Mouse (Mus musculus) embryonic facial prominence, embryonic 11.5 days (tissue): ENCODE results near the gene Pafah2. TPM values are rescaled to one million over a fixed set of nuclear protein-coding genes. Genes with fewer than 3 reads are reported as not detected.
A peak's percentile ranks its signal among the peaks of the same experiment; 100 is the strongest.

ENCODE experiments used
- ATAC-seq: fragments of 200-750 bp; cut with Nextera tagmentation; replicated peaks from 2 replicates; pipeline ENCODE4 v1.8.0; 2017; ENCODE audit warnings: low read depth; ENCODE audit not compliant: insufficient number of reproducible peaks, low FRiP score, low TSS enrichment
- DNase-seq: peaks from one replicate; pipeline ENCODE4 v3.0.0-alpha.2; 2015; ENCODE audit warnings: low spot score
- H3K27ac ChIP-seq: fragments of 300-500 bp; sonication (generic); replicated peaks from 2 replicates; pipeline ENCODE4 v1.5.1; 2014; ENCODE audit warnings: mild to moderate bottlenecking, low read depth, low read length, control low read depth
- H3K27me3 ChIP-seq: fragments of 300-500 bp; sonication (generic); 2 replicates; pipeline ENCODE4 v1.6.1; 2014; ENCODE audit warnings: mild to moderate bottlenecking, low read length, moderate library complexity, mixed read lengths; ENCODE audit not compliant: control insufficient read depth, insufficient read depth
- H3K36me3 ChIP-seq: fragments of 300-500 bp; sonication (generic); replicated peaks from 2 replicates; pipeline ENCODE4 v1.6.1; 2014; ENCODE audit warnings: low read depth, mild to moderate bottlenecking, low read length, moderate library complexity, mixed read lengths; ENCODE audit not compliant: control insufficient read depth, insufficient read depth
- H3K4me1 ChIP-seq: fragments of 300-500 bp; sonication (generic); 2 replicates; pipeline ENCODE4 v1.6.1; 2014; ENCODE audit warnings: low read length, mixed read lengths; ENCODE audit not compliant: control insufficient read depth, insufficient read depth
- H3K4me2 ChIP-seq: fragments of 300-500 bp; sonication (generic); 2 replicates; pipeline ENCODE4 v1.6.1; 2014; ENCODE audit warnings: low read depth, mild to moderate bottlenecking, control low read depth, low read length, moderate library complexity
- H3K4me3 ChIP-seq: fragments of 300-500 bp; sonication (generic); 2 replicates; pipeline ENCODE4 v1.5.1; 2014; ENCODE audit warnings: low read depth, low read length, control low read depth
- H3K9ac ChIP-seq: fragments of 300-500 bp; sonication (generic); replicated peaks from 2 replicates; pipeline ENCODE4 v1.6.1; 2014; ENCODE audit warnings: mild to moderate bottlenecking, control low read depth, low read length
- H3K9me3 ChIP-seq: fragments of 300-500 bp; sonication (generic); replicated peaks from 2 replicates; pipeline ENCODE4 v1.6.1; 2016; ENCODE audit warnings: mild to moderate bottlenecking, low read length, inconsistent platforms, mixed read lengths; ENCODE audit not compliant: control insufficient read depth
- WGBS: fragments of 180-500 bp; shearing (Covaris S2); extraction: QIAGEN DNeasy Blood & Tissue Kit; methylation state at CpG from one replicate; pipeline ENCODE4 v1.1.7; 2014; 5-methylcytosine and 5-hydroxymethylcytosine counted together
- polyA plus RNA-seq: library from polyadenylated mRNA; unstranded; fragments of >200 nt; fragmentation: Nextera tagmentation; extraction: Ambion mirVana; gene quantifications from 2 replicates; pipeline ENCODE4 v1.2.1, GENCODE M21; 2014

Pafah2 gene
- 9.4 and 9.9 TPM in 2 replicates for polyA plus RNA-seq

DNA sequence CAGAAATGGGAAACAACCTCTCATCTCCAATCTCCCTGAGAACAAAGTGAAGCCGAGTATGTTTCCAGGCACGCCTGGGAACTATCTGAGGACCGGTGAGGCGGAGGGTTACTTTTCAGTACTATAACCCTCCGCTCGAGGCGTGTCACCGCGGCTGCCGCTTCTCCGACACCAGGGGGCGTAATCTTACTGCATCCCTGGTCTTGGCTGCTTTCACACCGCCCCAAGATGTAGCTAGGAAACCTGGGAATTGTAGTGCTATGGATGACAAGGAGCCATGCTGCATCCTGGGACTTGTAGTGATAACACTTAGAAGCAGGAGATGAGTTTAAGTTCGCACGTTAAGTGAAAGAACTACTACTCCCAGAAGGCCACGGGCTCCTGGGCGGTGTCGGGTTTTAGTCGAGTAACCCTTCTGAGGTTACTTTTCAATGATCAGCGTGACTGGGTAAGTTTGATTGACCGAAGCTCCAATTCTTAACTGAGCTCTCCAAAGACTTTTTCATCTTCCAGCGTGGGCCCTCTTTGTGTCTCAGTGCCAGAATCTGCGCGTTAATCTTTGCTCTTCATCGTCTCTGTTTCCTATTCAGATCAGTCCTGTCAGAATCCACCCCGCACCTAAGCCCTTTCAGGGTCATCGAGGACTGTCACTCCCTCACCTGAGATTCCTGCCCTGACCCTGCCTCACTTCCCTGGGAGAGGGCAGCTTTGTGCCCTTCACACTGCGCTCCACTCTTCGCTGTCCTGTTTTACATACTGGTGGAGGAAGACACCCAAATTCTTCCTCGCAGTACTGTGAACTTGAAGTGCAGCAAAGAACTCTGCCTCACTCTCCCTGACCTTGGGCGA is at the start of gene Pafah2:
Pafah2 (plus strand) TSS at position 344 of the 849 bp plus-strand sequence.
- peak; percentile 98 for ATAC-seq
- H3K4me3 ChIP-seq = peak within 1 kb of the TSS; percentile 49
- peak within 1 kb of the TSS; percentile 91 for H3K4me2 ChIP-seq
- H3K27me3 ChIP-seq = no peaks in the 10 kb centered on the region
- DNase-seq = peak; percentile 99
- no peaks in the 10 kb centered on the region for H3K4me1 ChIP-seq
- no peaks in the 10 kb centered on the region for H3K36me3 ChIP-seq
- WGBS = under 1% methylated on average over 31 of the region's 31 CpGs
- peak within 1 kb of the TSS; percentile 67 for H3K9ac ChIP-seq
- no peaks in the 10 kb centered on the region for H3K9me3 ChIP-seq
- no peak within 1 kb of the TSS for H3K27ac ChIP-seq

DNA sequence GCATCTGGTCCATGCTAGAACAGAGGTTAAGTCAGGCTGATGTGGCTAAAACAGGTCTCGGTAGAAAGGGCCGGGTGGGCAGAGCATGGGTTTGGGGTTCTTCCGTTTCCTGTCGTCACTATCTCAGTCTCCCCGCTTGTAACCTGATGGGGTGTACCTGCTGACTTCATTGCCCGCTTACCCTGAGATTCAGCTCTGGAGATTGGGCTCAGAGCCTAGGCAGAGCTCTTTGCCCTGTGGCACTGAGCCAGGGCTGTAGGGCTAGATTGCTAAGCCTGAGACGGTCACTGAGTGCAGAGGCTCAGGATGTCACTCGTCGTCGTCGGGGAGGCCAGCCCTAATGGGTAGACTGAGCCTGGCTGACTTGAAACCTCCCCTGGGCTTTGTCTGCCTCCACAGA is 48.0 kb upstream of the Pafah2 start:
- Histone ChIP-seq H3K9me3 (no peaks in the 10 kb centered on the region), H3K27me3 (peaks cover 16% of the 10 kb centered on the region), H3K9ac (no peak overlapping the region), H3K36me3 (no peaks in the 10 kb centered on the region), H3K4me3 (no peak overlapping the region), H3K27ac (no peak overlapping the region), H3K4me2 (no peak overlapping the region), H3K4me1 (peaks cover 5% of the 10 kb centered on the region)
- ATAC-seq (no peak), DNase-seq (no peak)
- WGBS = 73% methylated on average over 11 of the region's 11 CpGs

DNA sequence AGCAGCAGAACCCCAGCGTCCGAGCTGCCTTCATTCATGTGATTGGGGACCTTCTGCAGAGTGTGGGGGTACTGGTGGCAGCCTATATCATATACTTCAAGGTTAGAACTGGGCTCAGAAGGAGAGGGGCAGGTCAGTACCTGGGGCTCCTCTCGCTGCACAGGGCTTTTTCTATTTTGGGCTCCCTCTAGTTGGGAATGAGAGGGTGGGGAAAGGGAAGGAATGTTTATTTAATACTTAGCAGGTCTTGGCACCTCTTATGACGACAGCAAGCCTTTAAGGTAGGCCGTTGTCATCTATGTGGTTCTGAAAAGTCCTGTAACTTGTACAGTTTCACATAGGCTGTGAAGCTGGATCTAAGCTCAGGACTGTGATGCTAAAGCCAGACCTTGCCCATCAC is 47.6 kb upstream of the Pafah2 start:
- WGBS = 78% methylated on average over 5 of the region's 5 CpGs
- Histone ChIP-seq H3K4me1 (peaks cover 4% of the 10 kb centered on the region; the same call in 1 of the 2 replicates), H3K9me3 (no peaks in the 10 kb centered on the region), H3K4me3 (no peak overlapping the region), H3K4me2 (no peak overlapping the region), H3K36me3 (no peaks in the 10 kb centered on the region), H3K27me3 (peaks cover 11% of the 10 kb centered on the region), H3K27ac (no peak overlapping the region), H3K9ac (no peak overlapping the region)
- DNase-seq (no peak), ATAC-seq (no peak)

DNA sequence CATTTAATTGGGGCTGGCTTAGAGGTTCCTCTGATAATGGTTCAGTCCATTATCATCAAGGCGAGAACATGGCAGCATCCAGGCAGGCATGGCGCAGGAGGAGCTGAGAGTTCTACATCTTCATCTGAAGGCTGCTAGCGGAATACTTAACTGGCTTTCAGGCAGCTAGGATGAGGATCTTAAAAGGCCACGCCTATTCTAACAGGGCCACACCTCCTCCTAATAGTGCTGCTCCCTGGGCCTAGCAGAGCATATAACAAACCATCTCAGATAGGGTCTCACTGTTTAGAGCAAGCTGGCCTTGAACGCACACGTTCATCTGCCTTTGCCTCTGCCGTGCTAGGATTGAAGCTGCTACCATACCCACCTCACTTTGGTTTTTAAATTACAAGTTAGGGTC is 46.3 kb upstream of the Pafah2 start:
- no peak overlapping the region for H3K27ac ChIP-seq
- no peaks in the 10 kb centered on the region for H3K36me3 ChIP-seq
- no peak overlapping the region for H3K4me2 ChIP-seq
- no peak overlapping the region for H3K9ac ChIP-seq
- DNase-seq (no peak), ATAC-seq (no peak)
- no peaks in the 10 kb centered on the region for H3K9me3 ChIP-seq
- WGBS = 88% methylated on average over 7 of the region's 7 CpGs
- no peak overlapping the region for H3K4me3 ChIP-seq
- H3K4me1 ChIP-seq = peaks cover 4% of the 10 kb centered on the region; the same call in 1 of the 2 replicates
- 0 out of 2 replicates have a peak, but pooled peaks cover 3% of the 10 kb centered on the region for H3K27me3 ChIP-seq

DNA sequence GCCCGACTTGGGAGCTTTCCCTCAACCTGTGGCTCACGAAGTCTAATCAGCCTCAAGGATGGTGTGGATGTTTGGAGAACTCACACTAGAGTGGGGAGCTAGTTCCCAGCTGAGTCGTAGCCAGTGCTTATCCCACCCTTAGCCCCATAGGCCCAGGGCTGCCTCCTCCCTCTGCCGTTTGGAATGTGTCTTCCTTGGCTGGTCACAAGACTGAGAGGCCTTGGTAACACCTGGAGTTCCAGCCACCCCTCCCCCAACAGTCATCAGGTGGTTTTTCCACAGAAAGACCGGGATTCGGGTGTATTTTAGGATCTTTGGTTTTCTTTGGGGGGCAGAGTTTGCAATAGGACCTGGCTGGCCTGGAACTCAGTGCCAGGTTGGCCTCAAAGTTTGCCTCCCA is 45.5 kb upstream of the Pafah2 start:
- no peak overlapping the region for H3K27ac ChIP-seq
- no peak overlapping the region for H3K9ac ChIP-seq
- no peak for DNase-seq
- ATAC-seq = no peak
- H3K27me3 ChIP-seq = 0 out of 2 replicates have a peak, but pooled peaks cover 2% of the 10 kb centered on the region
- no peaks in the 10 kb centered on the region for H3K9me3 ChIP-seq
- 82% methylated on average over 6 of the region's 6 CpGs for WGBS
- no peak overlapping the region for H3K4me3 ChIP-seq
- no peaks in the 10 kb centered on the region for H3K36me3 ChIP-seq
- no peak overlapping the region for H3K4me2 ChIP-seq
- H3K4me1 ChIP-seq = peaks cover 4% of the 10 kb centered on the region; the same call in 1 of the 2 replicates

DNA sequence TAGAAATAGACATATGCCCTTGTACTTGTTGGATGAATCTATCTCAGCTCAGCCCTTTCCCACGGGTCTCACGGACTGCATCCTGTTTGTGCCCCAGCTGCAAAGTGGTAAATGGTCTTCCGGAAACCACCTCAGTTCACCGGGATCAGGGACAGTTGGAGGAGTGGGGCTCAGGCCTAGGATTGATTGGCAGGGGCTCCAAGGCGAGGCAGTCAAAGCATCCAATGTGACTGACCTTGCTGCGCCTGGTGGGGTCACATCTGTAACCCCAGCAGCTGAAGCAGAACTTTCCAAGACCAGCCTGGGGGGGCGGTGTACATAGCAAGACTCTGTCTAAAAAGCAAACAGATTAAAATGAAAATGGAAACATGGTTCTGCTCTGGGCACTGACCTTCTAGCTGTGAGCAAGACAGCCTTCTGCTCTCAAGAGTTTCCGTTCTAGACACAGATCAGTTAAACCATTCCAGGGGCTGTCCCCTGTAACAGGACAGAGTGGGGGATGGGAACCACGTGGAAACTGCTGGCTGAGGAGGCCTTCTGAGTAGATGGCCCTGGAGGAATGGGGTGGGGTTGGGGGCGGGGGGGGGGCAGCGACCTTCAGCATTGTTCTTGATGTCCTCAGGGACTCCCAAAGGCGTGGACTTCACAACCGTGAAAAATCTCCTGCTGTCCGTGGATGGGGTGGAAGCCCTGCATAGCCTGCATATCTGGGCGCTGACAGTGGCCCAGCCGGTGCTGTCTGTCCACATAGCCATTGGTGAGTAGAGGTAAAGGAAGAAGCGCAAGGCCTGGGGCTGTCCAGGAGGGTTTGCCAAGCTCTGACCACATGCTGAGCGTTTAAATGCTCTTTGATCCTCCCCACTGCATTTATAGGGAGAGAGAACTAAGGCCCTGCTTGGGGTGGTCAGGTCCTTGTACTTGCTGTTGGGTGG is 44.5 kb upstream of the Pafah2 start:
- Histone ChIP-seq H3K27me3 (no peaks in the 10 kb centered on the region), H3K4me1 (peaks cover 4% of the 10 kb centered on the region; the same call in 1 of the 2 replicates), H3K9me3 (no peaks in the 10 kb centered on the region), H3K4me2 (no peak overlapping the region), H3K4me3 (no peak overlapping the region), H3K36me3 (no peaks in the 10 kb centered on the region), H3K27ac (no peak overlapping the region), H3K9ac (no peak overlapping the region)
- 29% methylated on average over 18 of the region's 18 CpGs for WGBS
- no peak for ATAC-seq
- peak; percentile 42 for DNase-seq

DNA sequence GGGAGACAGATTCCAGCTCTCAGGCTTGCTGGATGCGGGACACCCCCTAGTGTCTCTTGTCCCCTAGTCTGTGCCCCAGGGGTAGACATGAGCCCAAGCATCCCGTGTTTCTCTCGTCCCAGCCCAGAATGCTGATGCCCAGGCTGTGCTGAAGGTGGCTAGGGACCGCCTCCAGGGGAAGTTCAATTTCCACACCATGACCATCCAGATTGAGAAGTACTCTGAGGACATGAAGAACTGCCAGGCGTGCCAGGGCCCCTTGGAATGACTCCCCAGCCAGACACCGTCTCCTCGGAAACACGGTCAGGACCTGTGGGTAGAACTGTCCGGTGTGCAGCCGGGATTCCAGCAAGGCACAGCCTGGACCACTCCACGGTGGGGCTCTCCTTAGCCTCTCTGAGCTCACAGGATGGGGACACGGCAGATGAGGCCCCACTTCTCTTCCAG is 43.8 kb upstream of the Pafah2 start:
- no peak overlapping the region for H3K4me3 ChIP-seq
- no peaks in the 10 kb centered on the region for H3K27me3 ChIP-seq
- no peak overlapping the region for H3K27ac ChIP-seq
- no peak overlapping the region for H3K4me2 ChIP-seq
- peaks cover 6% of the 10 kb centered on the region for H3K4me1 ChIP-seq
- no peaks in the 10 kb centered on the region for H3K9me3 ChIP-seq
- no peak for DNase-seq
- no peak for ATAC-seq
- H3K9ac ChIP-seq = no peak overlapping the region
- 60% methylated on average over 12 of the region's 12 CpGs for WGBS
- H3K36me3 ChIP-seq = no peaks in the 10 kb centered on the region
